29 mouse cellular contexts compared by ENCODE assay signal in the genomic region with DNA sequence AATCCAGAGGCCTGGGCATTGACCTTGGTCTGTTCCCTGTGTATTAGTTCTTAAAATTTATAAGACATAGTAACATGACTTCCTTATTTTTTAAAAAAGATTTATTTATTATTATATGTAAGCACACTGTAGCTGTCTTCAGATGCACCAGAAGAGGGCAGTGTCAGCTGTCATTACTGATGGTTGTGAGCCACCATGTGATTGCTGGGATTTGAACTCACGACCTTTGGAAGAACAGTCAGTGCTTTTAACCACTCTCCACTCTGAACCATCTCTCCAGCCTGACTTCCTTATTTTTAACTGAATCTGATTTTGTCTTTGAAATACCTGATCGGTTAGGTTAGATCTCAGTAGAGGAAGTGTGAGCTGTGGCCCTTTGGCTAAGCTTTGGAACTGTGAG. TPM values are rescaled to one million over a fixed set of nuclear protein-coding genes. Genes with fewer than 3 reads are reported as not detected.
DNase-seq lines count a peak whose midpoint lies in the region; ATAC-seq and TF ChIP-seq lines count a peak whose summit lies in the region.
"Had no signal": no experiment of that assay in that cellular context is flagged by ENCODE, and none has a peak within 500 bp of the region (broad histone marks: within the 10 kb centered on the region; RNA-seq: fewer than 3 reads in every experiment).

No protein-coding gene starts in this region.

- intact Hi-C loops in heart, adult 2 months (cut with DNase I), result no loop called here

- H3K4me3 ChIP-seq in heart, adult 2 months, result no peak overlapping the region
- no peak overlapping the region for H3K4me3 ChIP-seq in liver, embryonic 14.5 days (ENCODE audit: insufficient read depth in 1 of 2, low read depth in 2 of 2, low read length in 2 of 2)
- H3K4me3 ChIP-seq in liver, embryonic 11.5 days (ENCODE audit: low read depth, low read length), result no peak overlapping the region
- H3K4me3 ChIP-seq in kidney, embryonic 14.5 days (ENCODE audit: low read length), result no peak overlapping the region
- H3K4me3 ChIP-seq: forebrain, embryonic 10.5 days; heart, embryonic 15.5 days; hindbrain, embryonic 15.5 days; intestine, embryonic 15.5 days; liver, embryonic 12.5 days; midbrain, embryonic 10.5 days had no signal

- TF ChIP-seq CTCF in heart, adult 2 months (IDR thresholded peaks at IDR 0.05), result peak; percentile 23; the same call in 1 of the 2 replicates
- peak; percentile 23; the same call in 1 of the 2 replicates for TF ChIP-seq CTCF in liver, embryonic 14.5 days (IDR thresholded peaks at IDR 0.05; ENCODE audit: low read depth)

- no peak for TF ChIP-seq EP300 in heart, adult 2 months (IDR thresholded peaks at IDR 0.05; ENCODE audit: insufficient read depth, low read depth, low read length)
- TF ChIP-seq EP300 in liver, embryonic 14.5 days (IDR thresholded peaks at IDR 0.05; ENCODE audit: low read depth), result no peak

- ATAC-seq in liver, embryonic 14.5 days (ENCODE audit: insufficient read depth), result no peak
- no peak for ATAC-seq in liver, embryonic 11.5 days (replicated peaks; ENCODE audit: low FRiP score)
- ATAC-seq in kidney, embryonic 14.5 days (ENCODE audit: low FRiP score, low TSS enrichment), result no peak
- ATAC-seq: intestine, embryonic 15.5 days; liver, embryonic 12.5 days had no signal

- no peaks in the 10 kb centered on the region for H3K27me3 ChIP-seq in heart, adult 2 months (ENCODE audit: control insufficient read depth, insufficient read depth, low read length)
- H3K27me3 ChIP-seq in liver, embryonic 14.5 days (ENCODE audit: control insufficient read depth, insufficient read depth, low read length), result no peaks in the 10 kb centered on the region
- no peaks in the 10 kb centered on the region for H3K27me3 ChIP-seq in liver, embryonic 11.5 days (replicated peaks; ENCODE audit: control insufficient read depth, insufficient read depth, low read length)
- H3K27me3 ChIP-seq in kidney, embryonic 14.5 days (ENCODE audit: control insufficient read depth, insufficient read depth, low read length), result no peaks in the 10 kb centered on the region
- H3K27me3 ChIP-seq: heart, embryonic 15.5 days; hindbrain, embryonic 15.5 days; intestine, embryonic 15.5 days; liver, embryonic 12.5 days had no signal

- no peaks in the 10 kb centered on the region for H3K36me3 ChIP-seq in heart, adult 2 months (ENCODE audit: control insufficient read depth, insufficient read depth, low read length)
- no peaks in the 10 kb centered on the region for H3K36me3 ChIP-seq in liver, embryonic 14.5 days (replicated peaks; ENCODE audit: control insufficient read depth, insufficient read depth, low read depth)
- H3K36me3 ChIP-seq in liver, embryonic 11.5 days (ENCODE audit: control insufficient read depth, insufficient read depth, low read length), result peaks cover 2% of the 10 kb centered on the region
- H3K36me3 ChIP-seq in kidney, embryonic 14.5 days (ENCODE audit: control insufficient read depth, insufficient read depth, low read length), result peaks cover 7% of the 10 kb centered on the region; the same call in 1 of the 2 replicates
- H3K36me3 ChIP-seq: heart, embryonic 15.5 days; hindbrain, embryonic 15.5 days; intestine, embryonic 15.5 days had no signal

- H3K79me2 ChIP-seq in heart, adult 2 months (replicated peaks; ENCODE audit: control insufficient read depth, insufficient read depth, low read length), result no peaks in the 10 kb centered on the region

- no peak overlapping the region for H3K27ac ChIP-seq in heart, adult 2 months
- H3K27ac ChIP-seq in liver, embryonic 14.5 days, result no peak overlapping the region
- no peak overlapping the region for H3K27ac ChIP-seq in liver, embryonic 11.5 days (ENCODE audit: low read depth, low read length)
- H3K27ac ChIP-seq in kidney, embryonic 14.5 days (ENCODE audit: low read depth, low read length), result no peak overlapping the region
- H3K27ac ChIP-seq: forebrain, embryonic 10.5 days; heart, embryonic 15.5 days; hindbrain, embryonic 15.5 days; intestine, embryonic 15.5 days; liver, embryonic 12.5 days; midbrain, embryonic 10.5 days had no signal

- no peak overlapping the region for H3K4me2 ChIP-seq in liver, embryonic 14.5 days (ENCODE audit: low read depth)
- no peak overlapping the region for H3K4me2 ChIP-seq in liver, embryonic 11.5 days
- no peak overlapping the region for H3K4me2 ChIP-seq in kidney, embryonic 14.5 days (replicated peaks; ENCODE audit: low read depth, low read length)
- H3K4me2 ChIP-seq: heart, embryonic 15.5 days; hindbrain, embryonic 15.5 days; intestine, embryonic 15.5 days; liver, embryonic 12.5 days had no signal

- H3K4me1 ChIP-seq in heart, adult 2 months (ENCODE audit: control insufficient read depth, insufficient read depth, low read length), result no peaks in the 10 kb centered on the region
- 0 out of 4 replicates have a peak, but pooled peaks cover 0 to 11% of the 10 kb centered on the region in 2 experiments for H3K4me1 ChIP-seq in liver, embryonic 14.5 days (replicated peaks; ENCODE audit: control insufficient read depth in 2 of 2, insufficient read depth in 2 of 2, low read length in 1 of 2)
- H3K4me1 ChIP-seq in liver, embryonic 11.5 days (replicated peaks; ENCODE audit: control insufficient read depth, insufficient read depth, low read length), result peaks cover 3% of the 10 kb centered on the region; the same call in 1 of the 2 replicates
- H3K4me1 ChIP-seq in kidney, embryonic 14.5 days (ENCODE audit: control insufficient read depth, insufficient read depth, low read length), result no peaks in the 10 kb centered on the region
- H3K4me1 ChIP-seq: forebrain, embryonic 10.5 days; hindbrain, embryonic 15.5 days; intestine, embryonic 15.5 days; midbrain, embryonic 10.5 days had no signal

- TF ChIP-seq POLR2A in heart, adult 2 months (IDR thresholded peaks at IDR 0.05; ENCODE audit: insufficient read depth, low read depth, low read length), result no peak

- no peak overlapping the region for H3K9ac ChIP-seq in heart, adult 2 months (ENCODE audit: low read depth, low read length)
- no peak overlapping the region for H3K9ac ChIP-seq in liver, embryonic 14.5 days (replicated peaks)
- H3K9ac ChIP-seq in liver, embryonic 11.5 days (ENCODE audit: low read depth, low read length), result no peak overlapping the region
- H3K9ac ChIP-seq in kidney, embryonic 14.5 days (ENCODE audit: low read depth, low read length), result no peak overlapping the region
- H3K9ac ChIP-seq: heart, embryonic 15.5 days; hindbrain, embryonic 15.5 days; intestine, embryonic 15.5 days; liver, embryonic 12.5 days had no signal

- no peaks in the 10 kb centered on the region for H3K9me3 ChIP-seq in liver, embryonic 14.5 days (ENCODE audit: control insufficient read depth, low read length)
- no peaks in the 10 kb centered on the region for H3K9me3 ChIP-seq in liver, embryonic 11.5 days (ENCODE audit: control insufficient read depth, low read length)
- no peaks in the 10 kb centered on the region for H3K9me3 ChIP-seq in kidney, embryonic 14.5 days (ENCODE audit: control insufficient read depth, low read length)
- H3K9me3 ChIP-seq: forebrain, embryonic 10.5 days; heart, embryonic 15.5 days; hindbrain, embryonic 15.5 days; intestine, embryonic 15.5 days; liver, embryonic 12.5 days; midbrain, embryonic 10.5 days had no signal

- no peak for DNase-seq in heart, adult 2 months
- DNase-seq in heart, adult 11 months, result no peak
- no peak for DNase-seq in liver, embryonic 14.5 days (ENCODE audit: low read depth in 3 of 3, low spot score in 3 of 3)
- DNase-seq in liver, embryonic 11.5 days (ENCODE audit: low spot score), result no peak
- DNase-seq in 416B (ENCODE audit: low read depth) (peak; percentile 29), NIH3T3 (ENCODE audit: low read depth) (peak; percentile 14)
- no peak for DNase-seq in ovary, postnatal 36 days (ENCODE audit: low spot score)
- DNase-seq: adrenal gland, adult 2 months; B cell, adult 2 months; cerebellum, adult 11-12 months; gastrocnemius, postnatal 25 days; heart, postnatal 4 days; right cerebral cortex, postnatal 14 days had no signal

- 96% methylated on average over 2 of the region's 2 CpGs for WGBS in heart, adult 2 months
- WGBS in liver, embryonic 14.5 days (ENCODE audit: insufficient replicate concordance), result 65% methylated on average over 2 of the region's 2 CpGs
- 85% methylated on average over 2 of the region's 2 CpGs for WGBS in liver, embryonic 11.5 days
- WGBS in kidney, embryonic 14.5 days, result 88% methylated on average over 2 of the region's 2 CpGs

RNA-seq across cellular contexts. Expression of gene Dnmt3b, which starts 23.4 kb away (rescaled TPM):
- total RNA-seq in heart, adult 2 months (2021), result 1 to 10 TPM; 1.0 to 1.6 TPM
- 0.84 and 1.8 TPM in 2 replicates for polyA plus RNA-seq in heart, adult 2 months (2012; rRNA removed)
- polyA plus RNA-seq in liver, embryonic 14.5 days (2012; rRNA removed), result 2.2 and 2.8 TPM in 2 replicates
- 4.1 and 4.3 TPM in 2 replicates for polyA plus RNA-seq in liver, embryonic 14.5 days (2014; fragmentation: Nextera tagmentation; extraction: Ambion mirVana)
- 27.2 and 27.8 TPM in 2 replicates for polyA plus RNA-seq in liver, embryonic 11.5 days (2014; fragmentation: Nextera tagmentation; extraction: Ambion mirVana)
- polyA plus RNA-seq in kidney, embryonic 14.5 days (2014; fragmentation: Nextera tagmentation; extraction: Ambion mirVana), result 13.3 and 20.2 TPM in 2 replicates

RNA-seq across cellular contexts. Expression of gene Dnmt3c, which starts 23.8 kb away (rescaled TPM):
- not detected for total RNA-seq in heart, adult 2 months (2021)
- polyA plus RNA-seq in heart, adult 2 months (2012; rRNA removed), result not detected in 2 replicates
- polyA plus RNA-seq in liver, embryonic 14.5 days (2012; rRNA removed), result 0.23 and 0.41 TPM in 2 replicates
- 0.45 and 0.50 TPM in 2 replicates for polyA plus RNA-seq in liver, embryonic 14.5 days (2014; fragmentation: Nextera tagmentation; extraction: Ambion mirVana)
- 0.49 and 0.77 TPM in 2 replicates for polyA plus RNA-seq in liver, embryonic 11.5 days (2014; fragmentation: Nextera tagmentation; extraction: Ambion mirVana)
- polyA plus RNA-seq in kidney, embryonic 14.5 days (2014; fragmentation: Nextera tagmentation; extraction: Ambion mirVana), result not detected in 2 replicates
- total RNA-seq: adrenal gland, adult 2 months; adrenal gland, postnatal 4 days; gastrocnemius, postnatal 25 days; heart, postnatal 4 days; monocyte, adult 5-6 weeks; neutrophil, adult 5-6 weeks had no signal
- polyA plus RNA-seq: embryonic facial prominence, embryonic 11.5 days; forebrain, embryonic 10.5 days; heart, embryonic 15.5 days; kidney, embryonic 16.5 days; large intestine, adult 2 months; limb, embryonic 11.5 days; thymus, postnatal 0 days; urinary bladder, adult 2 months had no signal

RNA-seq across cellular contexts. Expression of gene Commd7, which starts 40.0 kb away (rescaled TPM):
- 10 to 100 TPM; 12.3 to 13.2 TPM for total RNA-seq in heart, adult 2 months (2021)
- polyA plus RNA-seq in heart, adult 2 months (2012; rRNA removed), result 11.2 and 12.4 TPM in 2 replicates
- polyA plus RNA-seq in liver, embryonic 14.5 days (2012; rRNA removed), result 5.4 and 9.5 TPM in 2 replicates
- 24.9 and 25.4 TPM in 2 replicates for polyA plus RNA-seq in liver, embryonic 14.5 days (2014; fragmentation: Nextera tagmentation; extraction: Ambion mirVana)
- 65.1 and 66.8 TPM in 2 replicates for polyA plus RNA-seq in liver, embryonic 11.5 days (2014; fragmentation: Nextera tagmentation; extraction: Ambion mirVana)
- polyA plus RNA-seq in kidney, embryonic 14.5 days (2014; fragmentation: Nextera tagmentation; extraction: Ambion mirVana), result 64.9 and 78.0 TPM in 2 replicates

Comparison
In these comparisons a context has a peak if more than half of its experiments do, and no peak if none do; other contexts are left out.
1. DNase-seq: peak in 416B (single experiment) and NIH3T3 (single experiment); none in heart, adult 2 months (0 of 2), heart, adult 11 months (single experiment), liver, embryonic 14.5 days (0 of 3), liver, embryonic 11.5 days (single experiment) and ovary, postnatal 36 days (single experiment).